Mouse (Mus musculus): ENCODE data around the gene Ccdc158.

Ccdc158 gene

GRCm38 (mm10) chr5:92684715-92685460 lies 9.8 kb upstream of the Ccdc158 start:
- DNase-seq = no peak

GRCm38 (mm10) chr5:92683871-92684475 lies 8.9 kb upstream of the Ccdc158 start:
- DNase-seq = no peak

- DNase-seq = no peak
Observed at GRCm38 (mm10) chr5:92683351-92683807, 8.3 kb upstream of the Ccdc158 start, which contains the start of gene Shroom3. Shroom3 (plus strand) TSS chr5:92683435.

GRCm38 (mm10) chr5:92682621-92683348 lies 7.7 kb upstream of the Ccdc158 start:
- no peak for DNase-seq

GRCm38 (mm10) chr5:92681861-92682260 lies 6.8 kb upstream of the Ccdc158 start:
- DNase-seq = no peak

DNA sequence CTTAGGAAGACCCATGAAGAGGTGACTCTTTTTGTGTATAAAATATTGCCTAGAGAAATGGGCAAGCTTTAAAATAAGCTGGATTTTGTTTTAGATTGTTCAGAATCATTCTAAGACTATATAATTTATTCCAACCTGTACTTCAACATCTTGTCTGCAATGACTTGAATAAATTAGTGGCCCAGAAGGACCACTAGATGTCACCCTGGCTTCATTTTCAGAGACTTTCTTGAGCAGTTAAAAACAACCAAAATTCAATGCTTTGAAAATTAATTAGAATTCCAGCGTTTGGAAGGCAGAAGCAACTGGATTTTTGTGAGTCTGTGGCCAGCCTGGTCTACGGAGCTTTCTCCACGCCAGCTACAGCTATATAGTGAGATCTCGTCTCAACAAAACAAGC lies 4.4 kb upstream of the Ccdc158 start:
- peak; percentile 53 for DNase-seq

DNA sequence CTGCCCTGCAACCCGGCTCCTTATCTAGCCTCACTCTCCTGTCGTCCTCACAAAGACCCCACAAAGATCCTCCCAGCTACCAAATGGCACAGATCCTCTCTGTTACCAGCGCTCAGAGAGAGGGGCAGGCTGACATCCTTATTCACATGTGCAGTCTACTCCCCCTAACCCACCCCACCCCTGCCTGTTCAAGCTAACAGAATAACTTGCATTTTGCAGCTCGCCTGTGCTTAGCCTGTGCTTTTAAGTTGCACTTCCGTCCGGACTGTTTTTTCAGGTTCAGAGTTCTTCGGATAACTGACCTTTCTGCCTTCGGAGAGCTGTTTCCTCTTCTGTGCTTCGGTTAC lies 476 bp upstream of the Ccdc158 start:
- DNase-seq = no peak

DNA sequence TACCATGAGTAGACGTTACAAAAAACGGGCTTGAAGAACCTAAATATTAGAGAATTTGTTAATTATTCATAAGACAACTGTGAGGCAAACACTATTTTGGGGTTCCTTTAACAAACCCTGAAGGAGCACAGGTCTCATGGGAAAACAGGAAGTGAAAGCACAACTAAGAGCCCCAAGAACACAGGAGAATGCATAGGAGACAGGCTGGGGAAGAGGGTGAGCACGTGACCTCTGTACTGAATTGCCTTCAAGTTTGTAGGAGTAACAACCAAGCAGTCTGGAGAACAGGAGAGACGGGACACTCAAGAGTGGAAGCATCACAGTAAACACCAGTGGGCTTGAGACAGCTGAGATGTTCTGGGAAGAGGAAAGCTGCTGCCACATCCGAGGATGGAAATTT lies 8.2 kb downstream of the Ccdc158 start:
- DNase-seq = no peak

DNA sequence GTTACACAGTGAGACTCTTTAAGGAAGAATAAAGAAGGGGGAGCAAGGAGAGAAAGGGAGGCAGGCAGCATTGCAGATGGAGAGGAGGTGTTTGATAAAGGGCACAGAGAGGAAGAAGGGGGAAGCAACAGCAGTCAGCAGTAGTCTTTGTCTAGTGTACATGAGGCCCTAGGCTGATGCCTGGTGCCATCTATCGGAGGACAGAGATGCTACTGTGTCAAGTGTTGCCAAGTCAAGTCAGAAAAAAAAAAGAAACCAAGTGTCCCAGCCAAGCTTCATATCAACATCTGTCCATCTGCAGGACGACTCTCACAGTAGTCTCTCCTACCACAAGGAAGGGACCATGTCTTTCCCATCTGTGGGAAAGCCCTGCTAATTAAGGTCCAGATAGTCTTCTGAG lies 10.8 kb downstream of the Ccdc158 start:
- DNase-seq = no peak

DNA sequence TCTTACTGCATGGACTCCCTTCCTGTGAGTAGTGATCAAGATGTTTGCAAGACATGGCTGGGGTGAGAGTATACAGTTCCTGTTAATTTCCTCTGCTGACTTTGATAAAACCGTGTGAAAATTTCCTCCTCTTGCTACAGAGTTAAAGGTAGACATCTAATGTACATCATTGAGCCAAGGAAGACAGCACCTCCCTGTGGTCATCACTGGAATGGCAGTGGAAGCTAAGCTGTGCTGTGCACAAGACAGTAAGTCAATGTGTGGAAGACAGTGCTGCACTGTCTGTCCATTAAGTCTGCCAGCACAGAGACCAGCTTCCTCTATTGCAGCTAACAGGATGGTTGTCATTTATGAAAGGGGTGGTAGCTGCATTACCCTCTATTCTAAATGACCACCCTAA lies 18.8 kb downstream of the Ccdc158 start:
- DNase-seq = peak; percentile 49

DNA sequence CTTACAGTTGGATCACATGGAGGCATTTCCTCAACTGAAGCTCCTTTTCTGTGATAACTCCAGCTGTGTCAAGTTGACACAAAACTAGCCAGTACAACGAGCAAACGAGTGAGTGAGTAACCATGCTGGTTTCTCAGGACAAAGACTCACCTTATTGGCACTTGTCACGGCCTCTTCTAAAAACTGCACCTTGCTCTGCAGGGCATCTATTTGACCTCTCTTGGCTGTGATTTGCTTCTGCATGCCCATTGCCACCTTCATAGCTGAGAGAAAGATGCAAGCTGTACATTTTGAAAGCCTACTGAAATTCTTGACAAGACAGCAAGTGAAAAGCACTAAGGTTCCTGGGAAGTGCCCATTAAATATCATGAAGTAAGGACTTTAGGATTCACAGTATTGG lies 34.2 kb downstream of the Ccdc158 start:
- no peak for DNase-seq

- DNase-seq = no peak
Observed at GRCm38 (mm10) chr5:92635891-92636290, 39.2 kb downstream of the Ccdc158 start.

DNA sequence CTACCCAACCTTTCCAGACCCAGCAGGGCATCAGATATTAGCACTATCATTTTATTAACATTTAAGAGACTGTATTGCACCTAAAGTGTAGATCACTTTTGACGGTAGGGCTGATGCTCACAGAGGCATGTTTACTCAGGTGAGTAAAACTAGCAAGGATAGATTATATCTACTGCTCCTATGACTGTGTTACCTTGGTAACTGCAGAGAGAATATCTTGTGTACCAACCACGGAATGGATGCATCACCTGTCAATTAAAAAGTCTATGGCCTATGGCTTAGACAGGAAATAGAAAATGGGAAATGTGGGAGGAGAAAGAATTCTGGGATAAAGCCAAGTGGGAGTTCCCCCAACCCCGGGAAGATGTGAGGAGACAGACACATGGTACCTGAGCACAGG lies 40.2 kb downstream of the Ccdc158 start:
- DNase-seq = no peak

DNA sequence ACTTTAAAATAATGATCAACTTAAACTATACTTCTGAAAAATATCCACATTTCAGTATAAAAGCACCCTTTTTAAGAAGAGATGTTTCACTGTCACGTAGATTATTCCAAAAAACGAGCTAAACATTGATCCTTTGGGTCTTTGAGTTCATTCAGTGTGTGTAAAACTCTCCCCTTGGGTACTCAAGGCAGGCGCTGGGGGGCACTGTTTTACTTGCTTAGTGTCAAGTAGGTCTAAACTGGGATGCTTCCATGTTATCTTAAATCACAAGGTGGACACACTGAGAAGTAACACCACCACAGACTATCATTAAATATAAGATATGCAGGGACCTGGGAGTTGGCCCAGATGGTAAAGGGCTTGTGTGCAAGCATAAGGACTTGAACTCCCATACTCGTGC lies 41.5 kb downstream of the Ccdc158 start:
- DNase-seq = no peak

DNA sequence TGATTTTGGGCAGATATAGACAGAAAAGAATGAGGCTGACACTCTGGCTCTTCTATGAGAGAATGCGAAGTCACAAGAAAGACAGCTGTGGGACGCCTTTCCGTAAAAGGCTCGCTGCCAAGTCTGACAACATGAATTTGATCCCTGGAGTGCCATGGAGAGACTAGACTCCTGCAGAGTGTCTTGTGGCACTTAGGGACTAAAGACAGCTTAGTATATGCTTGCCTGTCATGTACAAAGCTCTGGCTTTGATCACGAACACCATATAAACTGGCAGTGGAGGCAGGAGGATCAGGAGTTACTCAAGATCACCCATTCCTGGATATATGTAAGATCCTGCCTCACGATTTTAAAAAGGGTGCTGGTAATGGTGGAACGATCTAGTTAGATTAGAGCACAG lies 47.2 kb downstream of the Ccdc158 start:
- no peak for DNase-seq

DNA sequence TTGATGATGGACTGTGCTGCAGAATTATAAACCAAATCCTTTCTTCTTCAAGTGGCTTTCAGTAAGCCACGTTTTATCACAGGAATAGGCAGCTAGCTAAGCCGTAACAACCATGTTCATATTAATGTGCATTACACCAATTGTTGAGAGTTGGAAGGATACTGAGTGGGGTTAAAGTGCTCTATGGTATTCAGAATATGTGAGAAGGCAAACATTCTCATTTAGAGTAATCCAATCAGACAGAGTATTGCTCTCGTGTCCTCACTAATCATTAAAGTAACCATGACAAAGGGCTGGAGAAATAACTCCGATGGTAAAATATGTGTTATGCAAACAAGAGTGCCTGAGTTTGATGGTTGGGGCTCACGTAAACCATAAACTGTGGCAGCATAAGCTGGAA lies 53.2 kb downstream of the Ccdc158 start:
- DNase-seq = no peak

GRCm38 (mm10) chr5:92612756-92613155 lies 62.3 kb downstream of the Ccdc158 start:
- DNase-seq = no peak

- DNase-seq = no peak
Observed at GRCm38 (mm10) chr5:92607492-92608229, 67.4 kb downstream of the Ccdc158 start.

DNA sequence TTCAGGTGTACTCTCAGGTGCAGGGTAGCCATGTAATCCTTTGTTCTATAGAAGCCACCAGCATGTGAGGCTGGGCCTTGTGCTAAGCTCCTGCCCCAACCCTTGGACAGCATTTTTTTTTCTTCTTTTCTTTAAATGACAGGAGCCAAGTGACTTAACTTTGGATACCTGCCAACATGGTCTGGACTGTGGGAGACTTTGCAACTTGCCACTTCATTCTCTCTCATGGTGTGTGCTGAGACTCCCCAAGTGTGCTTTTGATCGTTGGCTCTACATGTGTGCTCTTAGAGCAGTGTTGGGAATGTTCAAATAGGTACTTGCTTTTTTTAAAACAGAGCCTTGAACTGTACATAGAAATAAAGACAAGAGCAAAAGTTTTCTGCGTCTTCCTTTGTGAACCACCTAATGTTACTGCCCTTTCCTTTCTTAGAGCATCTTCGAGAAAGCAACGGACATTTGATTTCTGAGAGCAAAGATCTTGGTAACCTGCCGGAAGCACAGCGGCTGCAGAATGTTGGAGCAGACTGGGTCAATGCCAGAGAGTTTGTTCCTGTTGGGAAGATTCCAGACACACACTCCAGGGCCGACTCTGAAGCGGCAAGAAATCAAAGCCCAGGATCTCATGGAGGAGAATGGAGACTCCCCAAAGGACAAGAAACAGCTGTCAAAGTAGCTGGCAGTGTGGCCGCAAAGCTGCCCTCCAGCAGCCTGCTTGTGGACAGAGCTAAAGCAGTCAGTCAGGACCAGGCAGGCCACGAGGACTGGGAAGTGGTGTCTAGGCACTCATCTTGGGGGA lies 70.4 kb downstream of the Ccdc158 start:
- no peak for DNase-seq

- peak; percentile 21 for DNase-seq
Observed at GRCm38 (mm10) chr5:92602691-92603690, 72.1 kb downstream of the Ccdc158 start, which contains the start of gene Stbd1. Stbd1 (plus strand) TSS chr5:92603041.

GRCm38 (mm10) chr5:92599030-92599429 lies 76.0 kb downstream of the Ccdc158 start:
- DNase-seq = peak; percentile 33

Data from right cerebral cortex, adult 18-20 months (tissue).